Mouse (Mus musculus) kidney, adult 18-20 months (tissue): ENCODE measurements around the gene Rundc1.
"Not testable (repeated sequence)": the region's sequence is repeated elsewhere in the genome, so short reads cannot be mapped to it uniquely, and the experiment has no call there.

Experiments used
- DNase-seq: peaks from one replicate; pipeline ENCODE4 v3.0.0; 2021

Gene Rundc1

GRCm38 (mm10) chr11:101467477-101468262, 42.8 kb downstream of the Rundc1 start:
- peak; percentile 74 for DNase-seq

GRCm38 (mm10) chr11:101468263-101468688, 43.4 kb downstream of the Rundc1 start:
- no peak for DNase-seq

GRCm38 (mm10) chr11:101468731-101469130, 43.8 kb downstream of the Rundc1 start:
- DNase-seq, result peak; percentile 15

- no peak for DNase-seq
These were observed 44.3 kb downstream of the Rundc1 start for GRCm38 (mm10) chr11:101469155-101469554.

- DNase-seq, result no peak
These were observed 45.3 kb downstream of the Rundc1 start for GRCm38 (mm10) chr11:101470206-101470605.

GRCm38 (mm10) chr11:101471926-101472325, 47.0 kb downstream of the Rundc1 start:
- DNase-seq, result no peak

GRCm38 (mm10) chr11:101472336-101472735, 47.5 kb downstream of the Rundc1 start:
- DNase-seq, result no peak

GRCm38 (mm10) chr11:101473686-101474085, 48.8 kb downstream of the Rundc1 start:
- not testable (repeated sequence) for DNase-seq

GRCm38 (mm10) chr11:101474298-101474697, 49.4 kb downstream of the Rundc1 start:
- no peak for DNase-seq

- not testable (repeated sequence) for DNase-seq
These were observed 51.5 kb downstream of the Rundc1 start for GRCm38 (mm10) chr11:101476361-101476760.

- DNase-seq, result no peak
These were observed 52.3 kb downstream of the Rundc1 start for GRCm38 (mm10) chr11:101477194-101477551.

GRCm38 (mm10) chr11:101477552-101478211, 52.8 kb downstream of the Rundc1 start:
- no peak for DNase-seq

- DNase-seq, result no peak
These were observed 54.3 kb downstream of the Rundc1 start for GRCm38 (mm10) chr11:101479171-101479635.

- DNase-seq, result no peak
These were observed 56.0 kb downstream of the Rundc1 start for GRCm38 (mm10) chr11:101480912-101481311.

- no peak for DNase-seq
These were observed 58.9 kb downstream of the Rundc1 start for GRCm38 (mm10) chr11:101483804-101484203.

- no peak for DNase-seq
These were observed 59.4 kb downstream of the Rundc1 start for GRCm38 (mm10) chr11:101484245-101484644.

- DNase-seq, result no peak
These were observed 59.9 kb downstream of the Rundc1 start for GRCm38 (mm10) chr11:101484814-101485213.
